Mouse (Mus musculus) CH12.LX (cell line): ENCODE measurements around the gene Lhpp. TPM values are rescaled to one million over a fixed set of nuclear protein-coding genes. Genes with fewer than 3 reads are reported as not detected.

Experiments used
- DNase-seq: peaks from one replicate; pipeline ENCODE4 v3.0.0-alpha.2; 2013; ENCODE audit errors: extremely low read depth
- H3K27ac ChIP-seq: 2 replicates; pipeline ENCODE4 v1.5.1; 2012; ENCODE audit warnings: low read depth, mild to moderate bottlenecking, control low read depth, moderate library complexity; ENCODE audit not compliant: insufficient read depth
- H3K27me3 ChIP-seq: replicated peaks from 2 replicates; pipeline ENCODE3; 2012; ENCODE audit warnings: inconsistent platforms
- H3K36me3 ChIP-seq, 2 experiments: replicated peaks in 1 of 2; 2 replicates each; pipeline versions ENCODE3 to v1.6.1; 2012; ENCODE audit warnings: inconsistent platforms in 1 of 2, low read length in 1 of 2, mild to moderate bottlenecking in 1 of 2, mixed read lengths in 1 of 2, moderate library complexity in 1 of 2; ENCODE audit not compliant: control insufficient read depth in 1 of 2, insufficient read depth in 1 of 2
- H3K4me1 ChIP-seq, 2 experiments: 2 replicates each; pipeline ENCODE4 v1.6.1; 2012; ENCODE audit warnings: inconsistent platforms in 1 of 2, moderate library complexity in 1 of 2; ENCODE audit not compliant: insufficient read depth in 2 of 2, control insufficient read depth in 1 of 2
- H3K4me2 ChIP-seq: 2 replicates; pipeline ENCODE4 v1.6.1; 2012; ENCODE audit warnings: low read depth, mild to moderate bottlenecking, control low read depth; ENCODE audit not compliant: poor library complexity, insufficient read depth, severe bottlenecking
- H3K4me3 ChIP-seq, 3 experiments: fragments of 150-350 bp in 1 of 3; sonication (generic) in 1 of 3; replicated peaks in 1 of 3; 2 replicates each; pipeline versions ENCODE3 to v1.5.1; 2011 to 2012; ENCODE audit warnings: low read depth in 2 of 3, low read length in 2 of 3, mild to moderate bottlenecking in 2 of 3, moderate library complexity in 2 of 3, control low read depth in 1 of 3, improper control_type of control experiment in 1 of 3, inconsistent platforms in 1 of 3, mixed read lengths in 1 of 3; ENCODE audit not compliant: poor library complexity in 1 of 3
- H3K79me2 ChIP-seq: replicated peaks from 2 replicates; pipeline ENCODE4 v1.6.1; 2012; ENCODE audit warnings: mild to moderate bottlenecking, moderate library complexity; ENCODE audit not compliant: control insufficient read depth, poor library complexity, insufficient read depth, severe bottlenecking; ENCODE audit errors: extremely low read depth
- H3K9ac ChIP-seq: 2 replicates; pipeline ENCODE4 v1.6.1; 2012; ENCODE audit warnings: low read depth, mild to moderate bottlenecking, control low read depth, moderate library complexity; ENCODE audit not compliant: insufficient read depth
- H3K9me3 ChIP-seq: replicated peaks from 2 replicates; pipeline ENCODE3; 2012; ENCODE audit warnings: low read length, inconsistent platforms, mixed read lengths
- BHLHE40 ChIP-seq: IDR thresholded peaks from 2 replicates; pipeline ENCODE4 v1.6.1; 2011; ENCODE audit warnings: mild to moderate bottlenecking, low read depth, low read length, improper control_type of control experiment
- CHD1 ChIP-seq: IDR thresholded peaks from 2 replicates; pipeline ENCODE4 v1.6.1; 2012; ENCODE audit warnings: low read depth, low read length, improper control_type of control experiment, inconsistent platforms
- CHD2 ChIP-seq: IDR thresholded peaks from 2 replicates; pipeline ENCODE4 v1.6.1; 2011; ENCODE audit warnings: low read length, improper control_type of control experiment
- CTCF ChIP-seq, 2 experiments: IDR thresholded peaks in 1 of 2; conservative IDR thresholded peaks in 1 of 2; 2 replicates each; pipeline ENCODE4 v1.5.1; 2011 to 2012; ENCODE audit warnings: low read depth in 2 of 2, low read length in 2 of 2, improper control_type of control experiment in 1 of 2, inconsistent platforms in 1 of 2, mild to moderate bottlenecking in 1 of 2, moderate library complexity in 1 of 2
- ELF1 ChIP-seq: IDR thresholded peaks from 2 replicates; pipeline ENCODE4 v1.6.1; 2014; ENCODE audit warnings: low read depth, mild to moderate bottlenecking, inconsistent platforms, low read length, improper control_type of control experiment
- JUND ChIP-seq: conservative IDR thresholded peaks from 2 replicates; pipeline ENCODE4 v1.6.1; 2011; ENCODE audit warnings: low read depth, low read length, improper control_type of control experiment
- MAFK ChIP-seq: IDR thresholded peaks from 2 replicates; pipeline ENCODE4 v1.6.1; 2011; ENCODE audit warnings: low read length, improper control_type of control experiment; ENCODE audit not compliant: insufficient replicate concordance
- MEF2A ChIP-seq: IDR thresholded peaks from 2 replicates; pipeline ENCODE4 v1.6.1; 2014; ENCODE audit warnings: low read depth, mild to moderate bottlenecking, inconsistent platforms, low read length, improper control_type of control experiment, borderline replicate concordance
- MXI1 ChIP-seq: IDR thresholded peaks from 2 replicates; pipeline ENCODE4 v1.6.1; 2011; ENCODE audit warnings: mild to moderate bottlenecking, low read depth, low read length, improper control_type of control experiment
- MYC ChIP-seq: IDR thresholded peaks from 2 replicates; pipeline ENCODE4 v1.6.1; 2011; ENCODE audit warnings: low read depth, mild to moderate bottlenecking, improper control_type of control experiment, low read length
- NELFE ChIP-seq: IDR thresholded peaks from 2 replicates; pipeline ENCODE4 v1.6.1; 2011; ENCODE audit warnings: low read depth, low read length, improper control_type of control experiment
- PAX5 ChIP-seq: IDR thresholded peaks from 2 replicates; pipeline ENCODE4 v1.6.1; 2012; ENCODE audit warnings: low read length, inconsistent platforms, mixed read lengths
- POLR2A ChIP-seq: IDR thresholded peaks from 2 replicates; pipeline ENCODE4 v1.6.1; 2011; ENCODE audit warnings: low read depth, mild to moderate bottlenecking, improper control_type of control experiment, low read length
- POLR2AphosphoS2 ChIP-seq: IDR thresholded peaks from 2 replicates; pipeline ENCODE4 v1.6.1; 2011; ENCODE audit warnings: low read depth, low read length, improper control_type of control experiment
- TBP ChIP-seq: conservative IDR thresholded peaks from 2 replicates; pipeline ENCODE4 v1.6.1; 2011; ENCODE audit warnings: low read depth, low read length, improper control_type of control experiment
- TCF12 ChIP-seq: IDR thresholded peaks from 2 replicates; pipeline ENCODE4 v1.6.1; 2014; ENCODE audit warnings: low read depth, mild to moderate bottlenecking, inconsistent platforms, low read length, improper control_type of control experiment
- USF2 ChIP-seq: conservative IDR thresholded peaks from 2 replicates; pipeline ENCODE4 v1.6.1; 2011; ENCODE audit warnings: low read depth, low read length, improper control_type of control experiment
- ZC3H11A ChIP-seq: IDR thresholded peaks from 2 replicates; pipeline ENCODE4 v1.6.1; 2012; ENCODE audit warnings: low read depth, mild to moderate bottlenecking, inconsistent platforms, low read length, improper control_type of control experiment
- ZKSCAN1 ChIP-seq: IDR thresholded peaks from 2 replicates; pipeline ENCODE4 v1.6.1; 2012; ENCODE audit warnings: low read depth, inconsistent platforms, low read length, improper control_type of control experiment, borderline replicate concordance
- ZMIZ1 ChIP-seq: IDR thresholded peaks from 2 replicates; pipeline ENCODE4 v1.6.1; 2012; ENCODE audit warnings: low read depth, mild to moderate bottlenecking, inconsistent platforms, low read length, improper control_type of control experiment
- dilution Hi-C: fragments of 300-500 bp; cut with MboI; formaldehyde crosslinking; loops from 2 replicates; pipeline ENCODE4 v1.14.3; 2020; ENCODE audit warnings: low sequenced_read_pairs; ENCODE audit not compliant: extremely low pct_unique_long_range_greater_than_20kb, extremely low pct_ligation_motif_present
- in situ Hi-C: fragments of 300-500 bp; cut with MboI; formaldehyde crosslinking; loops from 3 replicates; pipeline ENCODE4 v1.14.3; 2019; ENCODE audit warnings: low sequenced_read_pairs, low pct_ligation_motif_present, low pct_unique_long_range_greater_than_20kb, mixed read lengths
- polyA plus RNA-seq: library from polyadenylated mRNA; unstranded; fragments of >175 nt; gene quantifications from 2 replicates; pipeline ENCODE4 v1.2.1, GENCODE M21; 2012; ENCODE audit warnings: low read depth; ENCODE audit not compliant: insufficient read length
- total RNA-seq, 2 experiments: library from RNA; depleted of rRNA; stranded (reverse); fragments of 300-350 nt in 1 of 2; fragments of >200 nt in 1 of 2; gene quantifications; 2 replicates each; pipeline ENCODE4 v1.2.3; 2012 to 2014

Gene Lhpp
- total and polyA plus RNA-seq, 3 experiments = 7.8 to 15.4 (median 14.6) TPM

GRCm38 (mm10) chr7:132679117-132679516, 68.7 kb downstream of the Lhpp start:
- peaks cover 0 to 6% of the 10 kb centered on the region in 2 experiments for H3K36me3 ChIP-seq
- in situ Hi-C loops (no loop called here), dilution Hi-C loops (no loop called here)
- H3K4me1 ChIP-seq = peaks cover 6 to 33% of the 10 kb centered on the region in 2 experiments
- H3K79me2 ChIP-seq = no peaks in the 10 kb centered on the region
- H3K4me3 ChIP-seq = no peak overlapping the region
- no peak overlapping the region for H3K9ac ChIP-seq
- no peak overlapping the region for H3K27ac ChIP-seq
- H3K27me3 ChIP-seq = no peaks in the 10 kb centered on the region
- H3K9me3 ChIP-seq = no peaks in the 10 kb centered on the region
- TF ChIP-seq BHLHE40 (no peak), NELFE (no peak), JUND (no peak), TCF12 (no peak), PAX5 (no peak), ELF1 (no peak), MYC (no peak), USF2 (no peak)
- no peak for DNase-seq
- no peak overlapping the region for H3K4me2 ChIP-seq

DNA sequence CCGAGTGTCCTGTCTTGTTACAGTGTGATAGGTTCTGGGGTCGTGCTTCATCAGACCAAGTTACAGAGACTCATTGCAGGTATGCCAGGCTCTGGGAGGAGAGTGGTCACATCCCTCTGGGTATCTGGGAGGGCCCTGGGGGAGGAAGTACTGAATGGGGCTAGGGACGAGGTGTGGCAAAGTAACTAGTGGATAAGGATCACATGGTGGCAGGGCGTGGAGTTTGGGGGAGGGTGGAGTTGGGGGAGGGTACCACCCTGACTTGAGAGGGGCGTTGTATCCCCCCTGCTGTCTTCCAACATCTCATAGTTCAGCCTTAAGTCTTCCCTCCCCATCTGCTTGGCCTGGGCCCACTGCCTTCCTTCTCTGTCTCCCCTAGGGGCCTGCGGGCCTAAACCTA, 69.1 kb downstream of the Lhpp start:
- peaks cover 0 to 6% of the 10 kb centered on the region in 2 experiments for H3K36me3 ChIP-seq
- H3K79me2 ChIP-seq = no peaks in the 10 kb centered on the region
- no peak overlapping the region for H3K27ac ChIP-seq
- H3K9ac ChIP-seq = no peak overlapping the region
- no peak overlapping the region for H3K4me2 ChIP-seq
- no peaks in the 10 kb centered on the region for H3K27me3 ChIP-seq
- no peak for DNase-seq
- H3K9me3 ChIP-seq = no peaks in the 10 kb centered on the region
- no peak overlapping the region for H3K4me3 ChIP-seq
- dilution Hi-C loops = no loop called here
- in situ Hi-C loops = no loop called here
- TF ChIP-seq MEF2A = no peak
- no peak for TF ChIP-seq ZKSCAN1
- no peak for TF ChIP-seq MAFK
- TF ChIP-seq ZMIZ1 = no peak
- no peak for TF ChIP-seq CHD1
- no peak for TF ChIP-seq CTCF (conservative IDR thresholded peaks at IDR 0.05 in 1 of 2, IDR thresholded peaks at IDR 0.05 in 1 of 2; ENCODE audit: low read depth in 2 of 2, low read length in 2 of 2)
- TF ChIP-seq POLR2A = no peak
- TF ChIP-seq TBP = no peak
- no peak for TF ChIP-seq CHD2
- TF ChIP-seq MXI1 = no peak
- TF ChIP-seq POLR2AphosphoS2 = no peak
- no peak for TF ChIP-seq ZC3H11A
- TF ChIP-seq, all 38 proteins: peak for 0
- H3K4me1 ChIP-seq = peaks cover 6 to 33% of the 10 kb centered on the region in 2 experiments
